Mouse (Mus musculus) neural tube, embryonic 11.5 days (tissue): ENCODE results near the gene Ccdc157. TPM values are rescaled to one million over a fixed set of nuclear protein-coding genes. Genes with fewer than 3 reads are reported as not detected.

Experiments
- ATAC-seq: fragments of 200-750 bp; cut with Nextera tagmentation; 2 replicates; pipeline ENCODE4 v1.8.0; 2017; ENCODE audit warnings: moderate number of reproducible peaks, mild to moderate bottlenecking, moderate TSS enrichment, moderate library complexity; ENCODE audit not compliant: insufficient read depth, low FRiP score, low TSS enrichment
- DNase-seq: peaks from one replicate; pipeline ENCODE4 v3.0.0-alpha.2; 2015; ENCODE audit warnings: low spot score
- H3K27ac ChIP-seq: fragments of 300-500 bp; sonication (generic); 2 replicates; pipeline ENCODE4 v1.5.1; 2014; ENCODE audit warnings: low read depth, mild to moderate bottlenecking, low read length
- H3K27me3 ChIP-seq: fragments of 300-500 bp; sonication (generic); 2 replicates; pipeline ENCODE4 v1.6.1; 2014; ENCODE audit warnings: mild to moderate bottlenecking, low read length, mixed read lengths; ENCODE audit not compliant: control insufficient read depth, insufficient read depth
- H3K36me3 ChIP-seq: fragments of 300-500 bp; sonication (generic); 2 replicates; pipeline ENCODE4 v1.6.1; 2014; ENCODE audit warnings: mild to moderate bottlenecking, low read length, moderate library complexity, mixed read lengths; ENCODE audit not compliant: control insufficient read depth, insufficient read depth
- H3K4me1 ChIP-seq: fragments of 300-500 bp; sonication (generic); 2 replicates; pipeline ENCODE4 v1.6.1; 2014; ENCODE audit warnings: low read length, mixed read lengths; ENCODE audit not compliant: control insufficient read depth, insufficient read depth
- H3K4me2 ChIP-seq: fragments of 300-500 bp; sonication (generic); 2 replicates; pipeline ENCODE4 v1.6.1; 2014; ENCODE audit warnings: low read depth, mild to moderate bottlenecking, moderate library complexity
- H3K4me3 ChIP-seq: fragments of 300-500 bp; sonication (generic); 2 replicates; pipeline ENCODE4 v1.5.1; 2014; ENCODE audit warnings: low read depth, low read length
- H3K9ac ChIP-seq: fragments of 300-500 bp; sonication (generic); 2 replicates; pipeline ENCODE4 v1.6.1; 2014; ENCODE audit warnings: mild to moderate bottlenecking, low read length
- H3K9me3 ChIP-seq: fragments of 300-500 bp; sonication (generic); 2 replicates; pipeline ENCODE4 v1.6.1; 2016; ENCODE audit warnings: low read length; ENCODE audit not compliant: control insufficient read depth
- WGBS: fragments of 180-500 bp; shearing (Covaris S2); extraction: QIAGEN DNeasy Blood & Tissue Kit; methylation state at CpG from one replicate; pipeline ENCODE4 v1.1.7; 2014; 5-methylcytosine and 5-hydroxymethylcytosine counted together
- polyA plus RNA-seq: library from polyadenylated mRNA; unstranded; fragments of >200 nt; fragmentation: Nextera tagmentation; extraction: Ambion mirVana; gene quantifications from 2 replicates; pipeline ENCODE4 v1.2.1, GENCODE M21; 2014

Gene Ccdc157
- polyA plus RNA-seq, 1 experiment from 2014 or later: 3.3 TPM

DNA sequence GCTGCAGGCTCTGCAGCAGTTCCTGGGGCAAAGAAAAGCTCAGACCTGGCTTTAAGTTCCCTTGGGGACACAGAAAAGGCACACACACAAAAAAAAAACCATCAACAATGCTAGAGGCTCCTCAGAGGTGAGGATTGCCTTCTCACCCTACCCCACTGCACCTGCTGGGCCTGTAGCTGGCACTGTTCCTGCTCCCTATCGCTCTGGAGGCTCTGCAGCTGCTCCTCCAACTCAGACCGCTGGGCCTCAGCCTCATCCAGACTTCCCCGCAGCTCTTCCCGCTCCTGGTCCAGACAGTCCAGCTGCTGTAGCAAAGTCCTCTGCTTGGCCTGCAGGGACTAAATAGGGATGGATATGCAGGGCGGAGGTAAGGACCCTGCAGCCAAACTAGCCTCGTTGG lies 13.7 kb downstream of the Ccdc157 start:
- Histone ChIP-seq H3K27ac (no peak overlapping the region), H3K4me1 (no peaks in the 10 kb centered on the region), H3K9me3 (no peaks in the 10 kb centered on the region), H3K36me3 (peaks cover 9% of the 10 kb centered on the region), H3K27me3 (no peaks in the 10 kb centered on the region), H3K9ac (no peak overlapping the region), H3K4me3 (no peak overlapping the region), H3K4me2 (no peak overlapping the region)
- ATAC-seq: no peak
- no peak for DNase-seq
- WGBS: 89% methylated on average over 6 of the region's 6 CpGs

- Histone ChIP-seq H3K9me3 (no peaks in the 10 kb centered on the region), H3K9ac (no peak overlapping the region), H3K4me1 (no peaks in the 10 kb centered on the region), H3K27me3 (no peaks in the 10 kb centered on the region), H3K36me3 (peaks cover 9% of the 10 kb centered on the region), H3K27ac (no peak overlapping the region), H3K4me3 (no peak overlapping the region), H3K4me2 (no peak overlapping the region)
- no peak for DNase-seq
- no peak for ATAC-seq
- 92% methylated on average over 21 of the region's 21 CpGs for WGBS
Measured at GRCm38 (mm10) chr11:4143281-4144062, 16.6 kb downstream of the Ccdc157 start.

DNA sequence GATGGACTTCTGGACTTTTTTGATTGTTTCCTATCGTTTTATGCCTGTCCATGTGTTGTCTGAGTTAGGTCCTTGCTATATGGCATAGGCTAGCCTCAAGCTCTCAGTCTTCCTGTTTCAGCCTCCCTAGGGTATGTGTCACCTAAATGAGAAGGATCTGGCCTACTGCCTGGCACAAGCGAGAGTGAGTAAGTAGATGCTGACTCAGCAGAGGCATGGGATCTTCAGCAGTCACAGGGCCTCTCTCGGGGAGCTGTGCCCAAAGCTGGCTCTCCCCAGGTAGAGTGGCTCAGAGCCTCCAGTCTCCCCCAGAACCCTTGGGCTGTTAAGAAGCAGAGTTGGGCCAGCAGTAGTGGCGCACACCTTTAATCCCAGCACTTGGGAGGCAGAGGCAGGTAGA lies 17.7 kb downstream of the Ccdc157 start:
- Histone ChIP-seq H3K9me3 (no peaks in the 10 kb centered on the region), H3K4me3 (no peak overlapping the region), H3K27ac (no peak overlapping the region), H3K4me2 (no peak overlapping the region), H3K4me1 (no peaks in the 10 kb centered on the region), H3K36me3 (peaks cover 11% of the 10 kb centered on the region), H3K9ac (no peak overlapping the region), H3K27me3 (no peaks in the 10 kb centered on the region)
- WGBS: 88% methylated on average over 4 of the region's 4 CpGs
- ATAC-seq (no peak), DNase-seq (no peak)

DNA sequence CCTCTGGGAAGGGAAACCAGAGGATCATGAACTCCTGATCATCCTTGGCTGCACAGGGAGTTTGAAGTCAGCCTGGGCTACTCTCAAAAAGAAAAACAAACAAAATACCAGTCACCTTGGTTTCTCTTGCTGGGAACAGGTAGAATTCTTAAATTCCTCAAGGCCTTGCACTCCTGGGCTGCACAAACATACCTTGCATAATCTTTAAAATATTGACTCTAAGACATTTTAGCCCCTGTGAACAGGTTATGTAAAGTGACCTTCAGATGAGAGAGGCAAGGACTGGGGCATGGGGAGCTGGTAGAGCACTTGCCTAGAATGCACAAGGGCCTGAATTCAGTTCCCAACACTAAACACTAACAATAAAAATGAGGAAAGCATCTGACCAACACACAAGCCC lies 18.6 kb downstream of the Ccdc157 start:
- DNase-seq: no peak
- H3K4me1 ChIP-seq: peaks cover under 1% of the 10 kb centered on the region; the same call in 1 of the 2 replicates
- H3K27me3 ChIP-seq: no peaks in the 10 kb centered on the region
- no peak overlapping the region for H3K4me2 ChIP-seq
- no peak for ATAC-seq
- H3K4me3 ChIP-seq: no peak overlapping the region
- H3K27ac ChIP-seq: no peak overlapping the region
- H3K9me3 ChIP-seq: no peaks in the 10 kb centered on the region
- no peak overlapping the region for H3K9ac ChIP-seq
- H3K36me3 ChIP-seq: peaks cover 11% of the 10 kb centered on the region

- no peaks in the 10 kb centered on the region for H3K9me3 ChIP-seq
- 44% methylated on average over 2 of the region's 2 CpGs for WGBS
- H3K36me3 ChIP-seq: peaks cover 10% of the 10 kb centered on the region
- no peaks in the 10 kb centered on the region for H3K27me3 ChIP-seq
- H3K9ac ChIP-seq: 0 out of 2 replicates have a peak overlapping the region, but pooled peaks have one; percentile 10
- H3K27ac ChIP-seq: no peak overlapping the region
- DNase-seq (no peak), ATAC-seq (no peak)
- H3K4me1 ChIP-seq: peaks cover 6% of the 10 kb centered on the region; the same call in 1 of the 2 replicates
- H3K4me3 ChIP-seq: no peak overlapping the region
- H3K4me2 ChIP-seq: no peak overlapping the region
Measured at GRCm38 (mm10) chr11:4138964-4139363, 21.1 kb downstream of the Ccdc157 start.

GRCm38 (mm10) chr11:4134986-4135935 lies 24.8 kb downstream of the Ccdc157 start, which contains the start of gene Rnf215:
Gene Rnf215, plus strand, starts transcription at chr11:4135202.
- WGBS: 3% methylated on average over 64 of the region's 66 CpGs
- no peaks in the 10 kb centered on the region for H3K9me3 ChIP-seq
- H3K36me3 ChIP-seq: peaks cover 2% of the 10 kb centered on the region; the same call in 1 of the 2 replicates
- H3K27me3 ChIP-seq: no peaks in the 10 kb centered on the region
- peak; percentile 91 for DNase-seq
- H3K4me2 ChIP-seq: peak within 1 kb of the TSS; percentile 64
- ATAC-seq: peak; percentile 88
- H3K9ac ChIP-seq: peak within 1 kb of the TSS; percentile 83
- H3K4me1 ChIP-seq: peaks cover 6% of the 10 kb centered on the region; the same call in 1 of the 2 replicates
- H3K4me3 ChIP-seq: peak within 1 kb of the TSS; percentile 65
- peak within 1 kb of the TSS; percentile 17; the same call in 1 of the 2 replicates for H3K27ac ChIP-seq

- DNase-seq (no peak), ATAC-seq (peak; percentile 14; the same call in 1 of the 2 replicates)
- Histone ChIP-seq H3K9me3 (no peaks in the 10 kb centered on the region), H3K27ac (no peak overlapping the region), H3K36me3 (peaks cover 2% of the 10 kb centered on the region; the same call in 1 of the 2 replicates), H3K27me3 (no peaks in the 10 kb centered on the region), H3K4me2 (no peak overlapping the region), H3K4me1 (peaks cover 6% of the 10 kb centered on the region; the same call in 1 of the 2 replicates), H3K4me3 (no peak overlapping the region), H3K9ac (no peak overlapping the region)
- WGBS: 66% methylated on average over 6 of the region's 6 CpGs
Measured at GRCm38 (mm10) chr11:4134400-4134799, 25.7 kb downstream of the Ccdc157 start.

GRCm38 (mm10) chr11:4133450-4133849 lies 26.6 kb downstream of the Ccdc157 start:
- Histone ChIP-seq H3K9ac (no peak overlapping the region), H3K4me3 (no peak overlapping the region), H3K4me1 (peaks cover 6% of the 10 kb centered on the region; the same call in 1 of the 2 replicates), H3K4me2 (no peak overlapping the region), H3K36me3 (peaks cover 2% of the 10 kb centered on the region; the same call in 1 of the 2 replicates), H3K27me3 (no peaks in the 10 kb centered on the region), H3K9me3 (no peaks in the 10 kb centered on the region), H3K27ac (no peak overlapping the region)
- DNase-seq: no peak
- WGBS: 54% methylated on average over 3 of the region's 3 CpGs
- no peak for ATAC-seq
